ENCODE assay signal across 7 mouse cellular contexts in genomic region chr19:40658935-40659334, GRCm38 (mm10). TPM values are rescaled to one million over a fixed set of nuclear protein-coding genes. Genes with fewer than 3 reads are reported as not detected.
A peak's percentile ranks its signal among the peaks of the same experiment; 100 is the strongest.
DNase-seq lines count a peak whose midpoint lies in the region; ATAC-seq and TF ChIP-seq lines count a peak whose summit lies in the region.

No protein-coding gene starts in this region.

- no peak for ATAC-seq in hindbrain, embryonic 13.5 days (ENCODE audit: low FRiP score)
- ATAC-seq in hindbrain, embryonic 12.5 days (ENCODE audit: low FRiP score), result no peak
- no peak for ATAC-seq in midbrain, embryonic 13.5 days

- H3K9me3 ChIP-seq in hindbrain, embryonic 13.5 days, result no peaks in the 10 kb centered on the region
- H3K9me3 ChIP-seq in hindbrain, embryonic 12.5 days (replicated peaks), result no peaks in the 10 kb centered on the region
- no peaks in the 10 kb centered on the region for H3K9me3 ChIP-seq in midbrain, embryonic 13.5 days

- peak; percentile 29 for DNase-seq in induced T-regulatory cell, adult 2 months (ENCODE audit: low read depth)
- no peak for DNase-seq in thymus, adult 2 months
- DNase-seq in yolk sac, embryonic 10.5 days (ENCODE audit: low spot score), result no peak

- H3K27ac ChIP-seq in hindbrain, embryonic 13.5 days, result no peak overlapping the region
- H3K27ac ChIP-seq in hindbrain, embryonic 12.5 days, result no peak overlapping the region
- peak overlapping the region; percentile 65 for H3K27ac ChIP-seq in bone marrow macrophage, adult 2 months (ENCODE audit: insufficient read depth, low read depth, low read length)
- no peak overlapping the region for H3K27ac ChIP-seq in midbrain, embryonic 13.5 days
- no peak overlapping the region for H3K27ac ChIP-seq in thymus, adult 2 months (ENCODE audit: control insufficient read depth, insufficient read depth, low read length)

- no peak for TF ChIP-seq POLR2A in bone marrow macrophage, adult 2 months (IDR thresholded peaks at IDR 0.05; ENCODE audit: borderline replicate concordance, low read depth, low read length)
- no peak for TF ChIP-seq POLR2A in thymus, adult 2 months (IDR thresholded peaks at IDR 0.05; ENCODE audit: control insufficient read depth, extremely low read depth, insufficient read depth, low read length, poor library complexity)

- 0 out of 2 replicates have a peak, but pooled peaks cover 2% of the 10 kb centered on the region for H3K27me3 ChIP-seq in hindbrain, embryonic 13.5 days
- H3K27me3 ChIP-seq in hindbrain, embryonic 12.5 days, result no peaks in the 10 kb centered on the region
- no peaks in the 10 kb centered on the region for H3K27me3 ChIP-seq in midbrain, embryonic 13.5 days
- no peaks in the 10 kb centered on the region for H3K27me3 ChIP-seq in thymus, adult 2 months (ENCODE audit: control insufficient read depth, insufficient read depth, low read length)

- WGBS in hindbrain, embryonic 13.5 days, result 55% methylated on average over 5 of the region's 5 CpGs
- 49% methylated on average over 5 of the region's 5 CpGs for WGBS in hindbrain, embryonic 12.5 days
- WGBS in midbrain, embryonic 13.5 days, result 59% methylated on average over 5 of the region's 5 CpGs
- WGBS in thymus, adult 2 months, result 75% methylated on average over 5 of the region's 5 CpGs

- TF ChIP-seq CTCF in bone marrow macrophage, adult 2 months (IDR thresholded peaks at IDR 0.05; ENCODE audit: low read depth, low read length), result no peak
- no peak for TF ChIP-seq CTCF in thymus, adult 2 months (IDR thresholded peaks at IDR 0.05; ENCODE audit: borderline replicate concordance, control insufficient read depth, extremely low read depth, insufficient read depth, low read length, poor library complexity)

- H3K36me3 ChIP-seq in hindbrain, embryonic 13.5 days, result no peaks in the 10 kb centered on the region
- no peaks in the 10 kb centered on the region for H3K36me3 ChIP-seq in hindbrain, embryonic 12.5 days
- no peaks in the 10 kb centered on the region for H3K36me3 ChIP-seq in midbrain, embryonic 13.5 days
- no peaks in the 10 kb centered on the region for H3K36me3 ChIP-seq in thymus, adult 2 months (ENCODE audit: control insufficient read depth, insufficient read depth, low read length)

- H3K4me3 ChIP-seq in hindbrain, embryonic 13.5 days, result no peak overlapping the region
- H3K4me3 ChIP-seq in hindbrain, embryonic 12.5 days, result no peak overlapping the region
- H3K4me3 ChIP-seq in bone marrow macrophage, adult 2 months (ENCODE audit: insufficient read depth, low read length), result peak overlapping the region; percentile 79
- H3K4me3 ChIP-seq in midbrain, embryonic 13.5 days (replicated peaks), result no peak overlapping the region
- no peak overlapping the region for H3K4me3 ChIP-seq in thymus, adult 2 months (ENCODE audit: control insufficient read depth, insufficient read depth, low read length)

- H3K4me1 ChIP-seq in hindbrain, embryonic 13.5 days (replicated peaks), result peaks cover 34% of the 10 kb centered on the region
- peaks cover 12% of the 10 kb centered on the region for H3K4me1 ChIP-seq in hindbrain, embryonic 12.5 days
- H3K4me1 ChIP-seq in bone marrow macrophage, adult 2 months (ENCODE audit: control insufficient read depth, insufficient read depth, low read length), result peaks cover 32% of the 10 kb centered on the region
- peaks cover 29% of the 10 kb centered on the region for H3K4me1 ChIP-seq in midbrain, embryonic 13.5 days (replicated peaks)
- H3K4me1 ChIP-seq in thymus, adult 2 months (replicated peaks; ENCODE audit: control insufficient read depth, insufficient read depth, low read length), result peaks cover 18% of the 10 kb centered on the region

- H3K4me2 ChIP-seq in hindbrain, embryonic 13.5 days, result peak overlapping the region; percentile 61
- no peak overlapping the region for H3K4me2 ChIP-seq in hindbrain, embryonic 12.5 days (replicated peaks)
- H3K4me2 ChIP-seq in midbrain, embryonic 13.5 days (replicated peaks), result peak overlapping the region; percentile 59; the same call in 1 of the 2 replicates

- H3K9ac ChIP-seq in hindbrain, embryonic 13.5 days, result no peak overlapping the region
- no peak overlapping the region for H3K9ac ChIP-seq in hindbrain, embryonic 12.5 days
- H3K9ac ChIP-seq in midbrain, embryonic 13.5 days (replicated peaks), result no peak overlapping the region

RNA-seq across cellular contexts. Expression of gene Entpd1, which starts 46.8 kb away (rescaled TPM):
- polyA plus RNA-seq in hindbrain, embryonic 13.5 days (2015; fragmentation: Nextera tagmentation; extraction: Ambion mirVana), result 8.3 and 9.1 TPM in 2 replicates
- 9.8 and 10.4 TPM in 2 replicates for polyA plus RNA-seq in hindbrain, embryonic 12.5 days (2016; fragmentation: Nextera tagmentation; extraction: Ambion mirVana)
- 189 and 194 TPM in 2 replicates for polyA plus RNA-seq in bone marrow macrophage, adult 2 months (2012; ENCODE audit: insufficient read depth, insufficient read length, missing spikeins)
- 7.9 and 9.8 TPM in 2 replicates for polyA plus RNA-seq in midbrain, embryonic 13.5 days (2015; fragmentation: Nextera tagmentation; extraction: Ambion mirVana)
- polyA plus RNA-seq in thymus, adult 2 months (2012; rRNA removed), result 8.5 and 11.2 TPM in 2 replicates

RNA-seq across cellular contexts. Expression of gene Tctn3, which starts 46.9 kb away (rescaled TPM):
- polyA plus RNA-seq in hindbrain, embryonic 13.5 days (2015; fragmentation: Nextera tagmentation; extraction: Ambion mirVana), result 14.1 and 14.8 TPM in 2 replicates
- polyA plus RNA-seq in hindbrain, embryonic 12.5 days (2016; fragmentation: Nextera tagmentation; extraction: Ambion mirVana), result 12.5 and 16.0 TPM in 2 replicates
- 12.6 and 13.9 TPM in 2 replicates for polyA plus RNA-seq in bone marrow macrophage, adult 2 months (2012; ENCODE audit: insufficient read depth, insufficient read length, missing spikeins)
- polyA plus RNA-seq in midbrain, embryonic 13.5 days (2015; fragmentation: Nextera tagmentation; extraction: Ambion mirVana), result 12.1 and 13.6 TPM in 2 replicates
- 10.7 and 13.8 TPM in 2 replicates for polyA plus RNA-seq in thymus, adult 2 months (2012; rRNA removed)

Comparison
In these comparisons a context has a peak if more than half of its experiments do, and no peak if none do; other contexts are left out.
1. RNA of gene Entpd1, which starts 46.8 kb away (polyA plus RNA-seq): 189 to 194 TPM in bone marrow macrophage, adult 2 months; 8.5 to 11.2 TPM in thymus, adult 2 months, 9.8 to 10.4 TPM in hindbrain, embryonic 12.5 days, 7.9 to 9.8 TPM in midbrain, embryonic 13.5 days and 8.3 to 9.1 TPM in hindbrain, embryonic 13.5 days; every median in the first group is over 10 times any median in the second.